13 mouse cellular contexts compared by ENCODE assay signal in the genomic region with DNA sequence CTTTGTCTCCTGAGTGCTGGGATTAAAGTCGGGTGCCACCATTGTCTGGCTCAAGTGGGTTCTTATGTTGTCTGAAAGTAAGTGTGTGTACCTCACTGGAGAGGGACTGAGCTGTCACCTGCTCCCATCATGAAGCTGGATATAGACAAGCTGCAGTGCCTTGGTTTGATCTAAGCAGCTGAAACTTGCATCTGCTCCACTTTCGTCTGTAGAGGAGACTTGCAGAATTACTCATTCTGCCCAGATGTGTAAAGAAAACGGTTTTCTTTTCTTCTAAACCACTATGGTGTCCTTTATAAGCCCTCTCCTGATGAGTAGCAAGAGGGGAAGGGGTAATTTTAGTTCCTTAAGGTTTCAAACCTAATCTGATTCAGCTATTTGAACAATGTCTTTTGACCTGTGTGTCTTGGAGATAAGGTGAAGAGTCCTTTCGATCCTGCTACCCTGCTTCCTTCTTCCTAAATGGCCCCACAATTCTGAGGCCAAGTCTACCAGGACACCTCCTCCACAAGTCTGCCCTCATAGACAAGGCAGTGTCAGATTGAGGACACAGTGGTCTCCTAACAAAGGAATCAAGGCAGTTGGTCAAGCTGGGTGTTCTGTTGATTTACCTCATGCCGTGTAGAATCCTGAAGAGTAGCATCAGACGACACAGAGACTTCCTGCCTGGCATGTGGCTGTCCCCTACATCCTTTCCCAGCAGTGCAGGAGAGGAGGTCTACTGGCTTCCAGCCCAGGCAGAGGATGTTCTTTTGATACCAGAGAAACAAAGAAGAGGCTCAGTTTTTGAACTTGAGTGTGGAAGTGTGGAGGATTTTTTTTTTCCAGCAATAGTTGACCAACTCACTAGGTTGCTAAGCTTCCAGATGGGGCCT. TPM values are rescaled to one million over a fixed set of nuclear protein-coding genes. Genes with fewer than 3 reads are reported as not detected.
A peak's percentile ranks its signal among the peaks of the same experiment; 100 is the strongest.
DNase-seq lines count a peak whose midpoint lies in the region; ATAC-seq and TF ChIP-seq lines count a peak whose summit lies in the region.
"Had no signal": no experiment of that assay in that cellular context is flagged by ENCODE, and none has a peak within 500 bp of the region (broad histone marks: within the 10 kb centered on the region; RNA-seq: fewer than 3 reads in every experiment).

No protein-coding gene starts in this region.

- peaks cover 26% of the 10 kb centered on the region for H3K4me1 ChIP-seq in liver, embryonic 11.5 days (replicated peaks; ENCODE audit: control insufficient read depth, insufficient read depth, low read length)
- H3K4me1 ChIP-seq in liver, postnatal 0 days (ENCODE audit: insufficient read depth), result peaks cover 19% of the 10 kb centered on the region; the same call in 1 of the 2 replicates
- peaks cover 10% of the 10 kb centered on the region; the same call in 1 of the 2 replicates for H3K4me1 ChIP-seq in lung, embryonic 14.5 days (ENCODE audit: insufficient read depth)
- no peaks in the 10 kb centered on the region for H3K4me1 ChIP-seq in hindbrain, postnatal 0 days (ENCODE audit: insufficient read depth, low read length)

- H3K9me3 ChIP-seq in liver, embryonic 11.5 days (ENCODE audit: control insufficient read depth, low read length), result no peaks in the 10 kb centered on the region
- H3K9me3 ChIP-seq in liver, postnatal 0 days (ENCODE audit: low read length), result no peaks in the 10 kb centered on the region
- no peaks in the 10 kb centered on the region for H3K9me3 ChIP-seq in lung, embryonic 14.5 days (ENCODE audit: low read depth, low read length)
- H3K9me3 ChIP-seq in hindbrain, postnatal 0 days (ENCODE audit: low read length), result no peaks in the 10 kb centered on the region

- no peak overlapping the region for H3K27ac ChIP-seq in liver, embryonic 11.5 days (ENCODE audit: low read depth, low read length)
- no peak overlapping the region for H3K27ac ChIP-seq in liver, postnatal 0 days (ENCODE audit: low read depth)
- no peak overlapping the region for H3K27ac ChIP-seq in lung, embryonic 14.5 days (ENCODE audit: low read depth)
- no peak overlapping the region for H3K27ac ChIP-seq in hindbrain, postnatal 0 days
- H3K27ac ChIP-seq: macrophage had no signal

- no peak overlapping the region for H3K9ac ChIP-seq in liver, embryonic 11.5 days (ENCODE audit: low read depth, low read length)
- H3K9ac ChIP-seq in liver, postnatal 0 days (replicated peaks), result no peak overlapping the region
- no peak overlapping the region for H3K9ac ChIP-seq in lung, embryonic 14.5 days
- H3K9ac ChIP-seq in hindbrain, postnatal 0 days (replicated peaks; ENCODE audit: low read length), result no peak overlapping the region

- no peak overlapping the region for H3K4me2 ChIP-seq in liver, embryonic 11.5 days
- H3K4me2 ChIP-seq in liver, postnatal 0 days (ENCODE audit: low read depth, low read length), result no peak overlapping the region
- H3K4me2 ChIP-seq in lung, embryonic 14.5 days, result no peak overlapping the region
- H3K4me2 ChIP-seq in hindbrain, postnatal 0 days (ENCODE audit: low read depth, low read length), result no peak overlapping the region

- H3K36me3 ChIP-seq in liver, embryonic 11.5 days (ENCODE audit: control insufficient read depth, insufficient read depth, low read length), result no peaks in the 10 kb centered on the region
- no peaks in the 10 kb centered on the region for H3K36me3 ChIP-seq in liver, postnatal 0 days (replicated peaks; ENCODE audit: insufficient read depth, low read length)
- no peaks in the 10 kb centered on the region for H3K36me3 ChIP-seq in lung, embryonic 14.5 days (ENCODE audit: insufficient read depth)
- no peaks in the 10 kb centered on the region for H3K36me3 ChIP-seq in hindbrain, postnatal 0 days (ENCODE audit: insufficient read depth, low read length)

- DNase-seq in adrenal gland, adult 2 months, result peak; percentile 44
- no peak for DNase-seq in adrenal gland, postnatal 25 days
- peak; percentile 15 for DNase-seq in liver, embryonic 11.5 days (ENCODE audit: low spot score)
- DNase-seq in liver, postnatal 0 days, result no peak
- peak; percentile 17 for DNase-seq in lung, embryonic 14.5 days
- peak; percentile 48 for DNase-seq in thymus, postnatal 14 days
- no peak for DNase-seq in urinary bladder, postnatal 14 days (ENCODE audit: low spot score)
- DNase-seq in hindbrain, postnatal 0 days (ENCODE audit: low spot score), result no peak
- DNase-seq: cerebellum, postnatal 25 days; right cerebral cortex, adult 18-20 months had no signal

- TF ChIP-seq EP300 in liver, postnatal 0 days (IDR thresholded peaks at IDR 0.05; ENCODE audit: low read depth), result no peak

- no peak overlapping the region for H3K4me3 ChIP-seq in liver, embryonic 11.5 days (ENCODE audit: low read depth, low read length)
- no peak overlapping the region for H3K4me3 ChIP-seq in liver, postnatal 0 days (ENCODE audit: low read depth, low read length)
- H3K4me3 ChIP-seq in lung, embryonic 14.5 days (ENCODE audit: low read depth, low read length), result no peak overlapping the region
- H3K4me3 ChIP-seq in hindbrain, postnatal 0 days (ENCODE audit: low read length), result no peak overlapping the region
- H3K4me3 ChIP-seq: myocyte had no signal

- H3K27me3 ChIP-seq in liver, embryonic 11.5 days (replicated peaks; ENCODE audit: control insufficient read depth, insufficient read depth, low read length), result no peaks in the 10 kb centered on the region
- H3K27me3 ChIP-seq in liver, postnatal 0 days (ENCODE audit: insufficient read depth, low read length), result no peaks in the 10 kb centered on the region
- H3K27me3 ChIP-seq in lung, embryonic 14.5 days (ENCODE audit: insufficient read depth, low read length), result no peaks in the 10 kb centered on the region
- H3K27me3 ChIP-seq in hindbrain, postnatal 0 days (ENCODE audit: insufficient read depth, low read length), result no peaks in the 10 kb centered on the region

- no peak for ATAC-seq in liver, embryonic 11.5 days (replicated peaks; ENCODE audit: low FRiP score)
- no peak for ATAC-seq in liver, postnatal 0 days
- ATAC-seq in lung, embryonic 14.5 days (ENCODE audit: insufficient read depth), result no peak
- ATAC-seq in hindbrain, postnatal 0 days, result no peak

- TF ChIP-seq CTCF in liver, postnatal 0 days (IDR thresholded peaks at IDR 0.05; ENCODE audit: low read depth), result no peak
- TF ChIP-seq CTCF in lung, embryonic 14.5 days (IDR thresholded peaks at IDR 0.05; ENCODE audit: low read depth), result no peak
- TF ChIP-seq CTCF in hindbrain, postnatal 0 days (IDR thresholded peaks at IDR 0.05; ENCODE audit: low read depth), result no peak

- 29% methylated on average over 6 of the region's 6 CpGs for WGBS in liver, embryonic 11.5 days
- 31% methylated on average over 6 of the region's 6 CpGs for WGBS in liver, postnatal 0 days (ENCODE audit: insufficient replicate concordance)
- 45% methylated on average over 6 of the region's 6 CpGs for WGBS in lung, embryonic 14.5 days
- WGBS in hindbrain, postnatal 0 days, result 64% methylated on average over 6 of the region's 6 CpGs

RNA-seq across cellular contexts. Expression of a gene that starts 17.2 kb away (rescaled TPM):
- total RNA-seq in adrenal gland, adult 2 months (2021), result 100 to 1,000 TPM; 143 to 188 TPM
- 1.5 and 1.6 TPM in 2 replicates for polyA plus RNA-seq in adrenal gland, adult 2 months (2012; rRNA removed)
- 172 and 200 TPM in 2 replicates for total RNA-seq in adrenal gland, postnatal 25 days (2021)
- polyA plus RNA-seq in liver, embryonic 11.5 days (2014; fragmentation: Nextera tagmentation; extraction: Ambion mirVana), result 114 and 121 TPM in 2 replicates
- polyA plus RNA-seq in liver, postnatal 0 days (2015; fragmentation: Nextera tagmentation; extraction: Ambion mirVana), result 89.0 and 93.3 TPM in 2 replicates
- 94.3 and 95.5 TPM in 2 replicates for polyA plus RNA-seq in lung, embryonic 14.5 days (2014; fragmentation: Nextera tagmentation; extraction: Ambion mirVana)
- 17.1 and 19.0 TPM in 2 replicates for total RNA-seq in hindbrain, postnatal 0 days (2014; rRNA removed)
- 78.6 and 85.8 TPM in 2 replicates for polyA plus RNA-seq in hindbrain, postnatal 0 days (2015; fragmentation: Nextera tagmentation; extraction: Ambion mirVana)

RNA-seq across cellular contexts. Expression of a gene that starts 52.3 kb away (rescaled TPM):
- total RNA-seq in adrenal gland, adult 2 months (2021), result under 1 TPM; 0.12 to 0.35 TPM
- 0.18 and 0.28 TPM in 2 replicates for polyA plus RNA-seq in adrenal gland, adult 2 months (2012; rRNA removed)
- total RNA-seq in adrenal gland, postnatal 25 days (2021), result not detected in 2 replicates
- polyA plus RNA-seq in liver, embryonic 11.5 days (2014; fragmentation: Nextera tagmentation; extraction: Ambion mirVana), result 0.36 and 0.92 TPM in 2 replicates
- polyA plus RNA-seq in liver, postnatal 0 days (2015; fragmentation: Nextera tagmentation; extraction: Ambion mirVana), result 0.62 and 0.92 TPM in 2 replicates
- 0.18 and 0.30 TPM in 2 replicates for polyA plus RNA-seq in lung, embryonic 14.5 days (2014; fragmentation: Nextera tagmentation; extraction: Ambion mirVana)
- 0.16 and 0.93 TPM in 2 replicates for total RNA-seq in hindbrain, postnatal 0 days (2014; rRNA removed)
- 0.18 and 0.32 TPM in 2 replicates for polyA plus RNA-seq in hindbrain, postnatal 0 days (2015; fragmentation: Nextera tagmentation; extraction: Ambion mirVana)
- total RNA-seq: hematopoietic stem cell, adult 5-6 weeks had no signal
- polyA plus RNA-seq: myocyte had no signal

RNA-seq across cellular contexts. Expression of a gene that starts 52.3 kb away (rescaled TPM):
- not detected for total RNA-seq in adrenal gland, adult 2 months (2021)
- polyA plus RNA-seq in adrenal gland, adult 2 months (2012; rRNA removed), result not detected in 2 replicates
- total RNA-seq in adrenal gland, postnatal 25 days (2021), result not detected in 2 replicates
- 0.26 and 0.27 TPM in 2 replicates for polyA plus RNA-seq in liver, embryonic 11.5 days (2014; fragmentation: Nextera tagmentation; extraction: Ambion mirVana)
- polyA plus RNA-seq in liver, postnatal 0 days (2015; fragmentation: Nextera tagmentation; extraction: Ambion mirVana), result 0.13 TPM in 1 of 2 replicates, not detected in the other
- polyA plus RNA-seq in lung, embryonic 14.5 days (2014; fragmentation: Nextera tagmentation; extraction: Ambion mirVana), result 0.22 and 0.32 TPM in 2 replicates
- not detected in 2 replicates for total RNA-seq in hindbrain, postnatal 0 days (2014; rRNA removed)
- polyA plus RNA-seq in hindbrain, postnatal 0 days (2015; fragmentation: Nextera tagmentation; extraction: Ambion mirVana), result not detected in 2 replicates
- total RNA-seq: hematopoietic stem cell, adult 5-6 weeks had no signal

Comparison
In these comparisons a context has a peak if more than half of its experiments do, and no peak if none do; other contexts are left out.
1. DNase-seq: peak in adrenal gland, adult 2 months (single experiment), liver, embryonic 11.5 days (single experiment), lung, embryonic 14.5 days (single experiment) and thymus, postnatal 14 days (single experiment); none in adrenal gland, postnatal 25 days (single experiment), liver, postnatal 0 days (single experiment), urinary bladder, postnatal 14 days (single experiment) and hindbrain, postnatal 0 days (single experiment).
2. RNA of a gene that starts 17.2 kb away (polyA plus RNA-seq): 114 to 121 TPM in liver, embryonic 11.5 days, 94.3 to 95.5 TPM in lung, embryonic 14.5 days, 89.0 to 93.3 TPM in liver, postnatal 0 days and 78.6 to 85.8 TPM in hindbrain, postnatal 0 days; 1.5 to 1.6 TPM in adrenal gland, adult 2 months; every median in the first group is over 10 times any median in the second.